Mouse (Mus musculus) cerebellum, adult 2 months (tissue): Measurements from ENCODE around the gene Vps13d. TPM values are rescaled to one million over a fixed set of nuclear protein-coding genes. Genes with fewer than 3 reads are reported as not detected.

Experiments
- DNase-seq, 2 experiments: peaks; one replicate each; pipeline ENCODE4 v3.0.0; 2021
- H3K27ac ChIP-seq: fragments of 200-500 bp; 2 replicates; pipeline ENCODE4 v1.5.1; 2012; ENCODE audit warnings: low read length, control low read depth, inconsistent platforms; ENCODE audit not compliant: insufficient read depth
- H3K27me3 ChIP-seq: fragments of 200-500 bp; 2 replicates; pipeline ENCODE4 v1.6.1; 2012; ENCODE audit warnings: inconsistent platforms, mild to moderate bottlenecking, low read length, moderate library complexity; ENCODE audit not compliant: control insufficient read depth, insufficient read depth
- H3K4me1 ChIP-seq: fragments of 200-500 bp; 2 replicates; pipeline ENCODE4 v1.6.1; 2011; ENCODE audit warnings: low read length; ENCODE audit not compliant: control insufficient read depth, insufficient read depth
- H3K4me3 ChIP-seq: fragments of 200-500 bp; replicated peaks from 2 replicates; pipeline ENCODE3; 2011; ENCODE audit warnings: mild to moderate bottlenecking, low read depth, low read length, control low read depth; ENCODE audit not compliant: insufficient read depth
- CTCF ChIP-seq: fragments of 200-500 bp; IDR thresholded peaks from 2 replicates; pipeline ENCODE4 v1.5.1; 2011; ENCODE audit warnings: low read depth, mild to moderate bottlenecking, control low read depth, low read length, moderate library complexity, borderline replicate concordance; ENCODE audit not compliant: insufficient read depth
- POLR2A ChIP-seq: fragments of 200-500 bp; IDR thresholded peaks from 2 replicates; pipeline ENCODE4 v1.6.1; 2011; ENCODE audit warnings: low read length, control low read depth, borderline replicate concordance; ENCODE audit not compliant: insufficient read depth
- WGBS: fragments of 180-500 bp; shearing (Covaris S2); methylation state at CpG from one replicate; pipeline ENCODE4 v1.1.7; 2018; 5-methylcytosine and 5-hydroxymethylcytosine counted together
- polyA plus RNA-seq: library from polyadenylated mRNA; depleted of rRNA; stranded (reverse); fragments of >200 nt; gene quantifications from 2 replicates; pipeline ENCODE4 v1.2.3, GENCODE M21; 2012; rRNA removed

The Vps13d gene
- polyA plus RNA-seq, 1 experiment: 51.9 TPM

DNA sequence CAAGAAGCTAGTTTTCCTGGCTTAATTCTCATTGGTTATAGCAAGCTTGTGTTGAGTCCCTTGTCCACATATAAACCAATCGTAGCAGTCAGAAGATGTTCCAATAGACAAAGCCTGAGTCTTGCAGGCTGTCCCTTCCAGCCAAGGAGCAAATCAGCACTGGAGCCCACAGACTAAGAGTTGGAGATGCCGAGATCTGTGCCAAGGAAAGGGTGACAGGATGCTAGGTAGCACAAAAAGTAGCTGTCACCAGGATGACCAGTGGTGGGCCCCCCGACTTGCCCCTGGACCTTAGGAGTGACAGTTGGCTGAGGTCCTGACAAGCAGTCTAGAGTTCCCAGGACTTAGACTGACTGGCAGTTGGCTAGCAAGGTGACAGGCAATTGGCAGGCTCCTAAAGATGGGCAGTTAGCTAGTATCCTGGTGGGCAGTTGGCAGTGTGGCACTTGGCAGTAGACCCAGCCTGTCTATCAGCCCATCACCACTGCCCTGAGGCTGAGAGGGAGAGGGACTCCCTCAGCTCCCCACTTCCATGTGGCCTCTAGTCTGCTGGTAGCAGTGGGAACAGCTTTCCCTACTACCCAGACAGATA is 258.1 kb downstream of the Vps13d start:
- H3K4me1 ChIP-seq: peaks cover 3% of the 10 kb centered on the region; the same call in 1 of the 2 replicates
- no peak overlapping the region for H3K4me3 ChIP-seq
- no peaks in the 10 kb centered on the region for H3K27me3 ChIP-seq
- WGBS: 37% methylated on average over 3 of the region's 3 CpGs
- DNase-seq: peak; percentile 26 to 36
- no peak overlapping the region for H3K27ac ChIP-seq
- no peak for TF ChIP-seq CTCF
- no peak for TF ChIP-seq POLR2A

DNA sequence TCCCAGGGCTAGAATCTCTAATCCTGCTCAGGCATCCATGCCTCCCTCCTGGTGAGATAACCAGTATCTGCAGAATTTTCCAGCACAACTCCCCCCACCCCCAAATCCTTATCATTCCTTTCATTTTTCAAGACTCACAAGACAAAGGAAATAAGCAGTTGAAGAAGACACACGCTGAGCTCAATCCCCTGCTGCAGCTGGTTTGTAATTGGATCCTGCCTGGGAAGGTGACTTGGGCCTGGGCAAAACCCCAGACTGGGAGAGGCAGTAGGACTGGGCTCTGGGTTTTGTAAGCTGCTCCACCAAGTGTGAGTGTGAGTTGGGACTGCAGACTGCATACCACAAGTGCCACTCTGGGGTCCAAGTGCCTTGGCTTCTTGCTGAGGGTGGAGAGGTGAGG is 260.3 kb downstream of the Vps13d start:
- H3K27ac ChIP-seq: no peak overlapping the region
- TF ChIP-seq CTCF (no peak), POLR2A (no peak)
- no peak for DNase-seq
- peaks cover 8% of the 10 kb centered on the region for H3K4me1 ChIP-seq
- no peaks in the 10 kb centered on the region for H3K27me3 ChIP-seq
- WGBS: 36% methylated on average over 1 of the region's 1 CpGs
- H3K4me3 ChIP-seq: no peak overlapping the region

DNA sequence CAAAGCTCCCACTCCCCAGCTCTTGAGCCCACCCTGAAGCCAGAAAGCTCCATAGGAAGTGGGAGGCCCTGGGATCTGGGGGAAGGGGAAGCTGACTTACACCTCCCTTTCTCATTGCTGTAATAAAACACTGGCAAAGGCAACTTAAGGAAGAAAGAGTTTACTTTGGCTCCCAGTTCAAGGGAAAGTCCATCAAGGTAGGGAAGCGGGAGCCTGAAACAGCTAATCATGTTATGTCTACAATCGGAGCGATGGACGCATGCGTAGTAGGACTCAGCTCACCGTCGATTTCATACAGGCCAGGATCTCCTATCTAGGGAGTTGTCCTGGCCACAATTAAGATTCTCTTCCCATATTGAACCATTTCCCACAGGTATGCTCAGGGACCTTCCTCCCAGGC is 263.6 kb downstream of the Vps13d start:
- TF ChIP-seq CTCF (no peak), POLR2A (no peak)
- no peak overlapping the region for H3K27ac ChIP-seq
- H3K4me1 ChIP-seq: peaks cover 14% of the 10 kb centered on the region
- DNase-seq: no peak
- H3K4me3 ChIP-seq: no peak overlapping the region
- H3K27me3 ChIP-seq: no peaks in the 10 kb centered on the region
- 97% methylated on average over 7 of the region's 7 CpGs for WGBS

DNA sequence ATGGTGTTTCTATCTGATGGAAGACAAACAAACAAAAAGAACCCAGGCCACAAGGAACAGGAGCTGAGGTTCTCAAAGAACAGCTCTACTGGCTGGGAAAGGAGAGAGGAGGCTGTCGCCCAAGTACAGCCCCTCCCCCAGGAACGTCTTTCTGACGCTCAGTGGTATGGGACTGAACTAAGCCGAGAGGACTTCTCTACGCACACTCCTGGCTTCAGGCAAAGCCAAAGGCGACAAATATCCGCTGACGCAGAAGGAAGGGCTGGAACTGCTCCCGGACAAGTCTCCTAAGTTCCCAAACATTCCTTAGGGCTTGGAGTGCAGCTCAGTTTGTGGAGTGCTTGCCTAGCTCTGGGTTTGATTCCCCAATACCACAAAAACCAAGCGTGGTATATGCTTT is 264.4 kb downstream of the Vps13d start:
- WGBS: 8% methylated on average over 10 of the region's 10 CpGs
- peaks cover 14% of the 10 kb centered on the region for H3K4me1 ChIP-seq
- peak overlapping the region; percentile 59; the same call in 1 of the 2 replicates for H3K27ac ChIP-seq
- DNase-seq: peak; percentile 49 to 56
- no peaks in the 10 kb centered on the region for H3K27me3 ChIP-seq
- TF ChIP-seq CTCF (no peak), POLR2A (no peak)
- H3K4me3 ChIP-seq: no peak overlapping the region

- TF ChIP-seq CTCF (no peak), POLR2A (no peak)
- H3K27me3 ChIP-seq: no peaks in the 10 kb centered on the region
- no peak overlapping the region for H3K27ac ChIP-seq
- peaks cover 13% of the 10 kb centered on the region for H3K4me1 ChIP-seq
- 12% methylated on average over 1 of the region's 1 CpGs for WGBS
- no peak overlapping the region for H3K4me3 ChIP-seq
- peak; percentile 77 to 84 for DNase-seq
These were observed 265.0 kb downstream of the Vps13d start for GRCm38 (mm10) chr4:144929811-144930221.

DNA sequence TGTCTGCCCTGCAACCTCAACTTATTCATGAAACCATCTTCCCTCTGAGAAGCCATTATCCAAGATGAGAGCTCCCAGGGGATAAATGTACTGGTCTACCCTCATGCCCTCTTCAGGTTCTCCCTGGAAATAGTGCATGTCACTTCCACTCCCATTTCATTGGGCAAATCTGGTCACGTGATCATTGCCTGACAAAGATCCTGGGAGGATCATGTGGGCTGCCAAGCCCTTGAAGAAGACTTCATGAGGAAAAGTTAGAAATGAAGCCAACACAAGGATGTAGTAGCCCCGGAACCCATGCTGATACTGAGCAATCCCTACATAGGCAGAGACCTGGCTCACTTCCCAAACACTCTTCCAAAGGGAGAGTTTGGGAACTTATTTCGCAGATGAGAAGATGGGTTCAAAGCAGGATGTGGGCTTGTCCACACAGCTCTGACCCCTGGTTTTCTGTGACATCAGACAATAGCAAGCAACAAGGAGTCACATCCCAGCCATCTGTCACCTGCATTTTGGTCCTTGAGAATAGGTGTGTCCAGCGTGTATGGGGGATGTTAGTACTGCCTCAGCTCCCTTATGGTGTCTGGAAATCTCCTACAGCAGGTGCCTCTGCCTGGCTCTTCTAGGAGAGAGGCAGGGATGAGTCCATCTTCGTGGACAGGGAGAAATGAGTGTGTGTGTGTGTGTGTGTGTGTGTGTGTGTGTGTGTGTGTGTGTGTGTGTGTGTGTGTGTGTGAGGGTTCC is 265.9 kb downstream of the Vps13d start:
- H3K4me3 ChIP-seq: no peak overlapping the region
- no peaks in the 10 kb centered on the region for H3K27me3 ChIP-seq
- H3K4me1 ChIP-seq: peaks cover 11% of the 10 kb centered on the region
- H3K27ac ChIP-seq: no peak overlapping the region
- 41% methylated on average over 5 of the region's 5 CpGs for WGBS
- DNase-seq: peak in 1 of 2 experiments; percentile 9
- TF ChIP-seq CTCF (no peak), POLR2A (no peak)

Other genes starting within 250 kb of the Vps13d start
- 1.6 and 1.7 TPM in 2 replicates for gene Tnfrsf1b, start 51.9 kb upstream of the Vps13d start, polyA plus RNA-seq
- gene Tnfrsf8, start 120.2 kb upstream of the Vps13d start, polyA plus RNA-seq: 0.24 and 0.26 TPM in 2 replicates